Mouse (Mus musculus): ENCODE data around the gene Rab1b.
"Not testable (repeated sequence)": the region's sequence is repeated elsewhere in the genome, so short reads cannot be mapped to it uniquely, and the experiment has no call there.

The Rab1b gene

GRCm38 (mm10) chr19:5106731-5107191 is at the start of gene Rab1b:
TSS of gene Rab1b (minus strand) at chr19:5107072.
- peak; percentile 95 for DNase-seq (ENCODE audit: low spot score)

GRCm38 (mm10) chr19:5152261-5152660 is 45.4 kb upstream of the Rab1b start:
- no peak for DNase-seq (ENCODE audit: low spot score)

GRCm38 (mm10) chr19:5151741-5152140 is 44.9 kb upstream of the Rab1b start:
- DNase-seq (ENCODE audit: low spot score) = no peak

GRCm38 (mm10) chr19:5151331-5151730 is 44.5 kb upstream of the Rab1b start:
- peak; percentile 38 for DNase-seq (ENCODE audit: low spot score)

GRCm38 (mm10) chr19:5150358-5150757 is 43.5 kb upstream of the Rab1b start:
- DNase-seq (ENCODE audit: low spot score) = no peak

GRCm38 (mm10) chr19:5149041-5149440 is 42.2 kb upstream of the Rab1b start:
- DNase-seq (ENCODE audit: low spot score) = not testable (repeated sequence)

- DNase-seq (ENCODE audit: low spot score) = peak; percentile 37
These were observed 32.8 kb upstream of the Rab1b start for GRCm38 (mm10) chr19:5139640-5140039.

- DNase-seq (ENCODE audit: low spot score) = no peak
These were observed 24.4 kb upstream of the Rab1b start for GRCm38 (mm10) chr19:5131237-5131636.

GRCm38 (mm10) chr19:5129770-5130169 is 22.9 kb upstream of the Rab1b start:
- no peak for DNase-seq (ENCODE audit: low spot score)

- DNase-seq (ENCODE audit: low spot score) = no peak
These were observed 17.3 kb upstream of the Rab1b start for GRCm38 (mm10) chr19:5124055-5124614.

GRCm38 (mm10) chr19:5123241-5123640 is 16.4 kb upstream of the Rab1b start:
- DNase-seq (ENCODE audit: low spot score) = no peak

- DNase-seq (ENCODE audit: low spot score) = no peak
These were observed 15.6 kb upstream of the Rab1b start for GRCm38 (mm10) chr19:5122492-5122891.

GRCm38 (mm10) chr19:5118384-5118698 is 11.5 kb upstream of the Rab1b start, which contains the start of gene Klc2:
TSS of gene Klc2 (minus strand) at chr19:5118560.
- DNase-seq (ENCODE audit: low spot score) = no peak

GRCm38 (mm10) chr19:5117494-5118383 is 10.9 kb upstream of the Rab1b start:
- DNase-seq (ENCODE audit: low spot score) = peak; percentile 90

GRCm38 (mm10) chr19:5113783-5114182 is 6.9 kb upstream of the Rab1b start:
- no peak for DNase-seq (ENCODE audit: low spot score)

GRCm38 (mm10) chr19:5109659-5110453 is 3.0 kb upstream of the Rab1b start:
- no peak for DNase-seq (ENCODE audit: low spot score)

GRCm38 (mm10) chr19:5108702-5109101 is 1.8 kb upstream of the Rab1b start:
- no peak for DNase-seq (ENCODE audit: low spot score)

GRCm38 (mm10) chr19:5108271-5108575 is 1.4 kb upstream of the Rab1b start:
- DNase-seq (ENCODE audit: low spot score) = no peak

GRCm38 (mm10) chr19:5107556-5108270 is 841 bp upstream of the Rab1b start:
- no peak for DNase-seq (ENCODE audit: low spot score)

- DNase-seq (ENCODE audit: low spot score) = no peak
These were observed 798 bp downstream of the Rab1b start for GRCm38 (mm10) chr19:5106074-5106473.

- peak; percentile 55 for DNase-seq (ENCODE audit: low spot score)
These were observed 8.3 kb downstream of the Rab1b start, which contains the start of gene Cnih2 for GRCm38 (mm10) chr19:5098363-5099143. TSS of gene Cnih2 (minus strand) at chr19:5098521.

Measured in ovary, postnatal 14 days (tissue).